Mouse (Mus musculus) MEL (cell line): Measurements from ENCODE around the gene Adam1b.

ENCODE experiments used
- CTCF ChIP-seq, 3 experiments: IDR thresholded peaks in 2 of 3; conservative IDR thresholded peaks in 1 of 3; 2 replicates each; pipeline ENCODE4 v1.5.1; 2011 to 2012; ENCODE audit warnings: low read length in 3 of 3, low read depth in 2 of 3, mild to moderate bottlenecking in 2 of 3, improper control_type of control experiment in 1 of 3, inconsistent platforms in 1 of 3, mixed read lengths in 1 of 3, moderate library complexity in 1 of 3; ENCODE audit not compliant: control insufficient read depth in 1 of 3, insufficient read depth in 1 of 3, poor library complexity in 1 of 3, severe bottlenecking in 1 of 3
- TBP ChIP-seq: IDR thresholded peaks from 2 replicates; pipeline ENCODE4 v1.8.0; 2011; ENCODE audit warnings: low read depth, low read length, improper control_type of control experiment

GRCm38 (mm10) chr5:121450476-121450875, 52.8 kb downstream of the Adam1b start:
- TF ChIP-seq CTCF (IDR thresholded peaks at IDR 0.05 in 2 of 3, conservative IDR thresholded peaks at IDR 0.05 in 1 of 3; ENCODE audit: control insufficient read depth in 1 of 3, insufficient read depth in 1 of 3, low read depth in 2 of 3, low read length in 3 of 3, poor library complexity in 1 of 3, severe bottlenecking in 1 of 3), result no peak
- no peak for TF ChIP-seq TBP
